Mouse (Mus musculus): ENCODE results near the gene Nrp2. TPM values are rescaled to one million over a fixed set of nuclear protein-coding genes. Genes with fewer than 3 reads are reported as not detected.

The Nrp2 gene
- polyA plus RNA-seq, 1 experiment from 2014 or later = 23.7 TPM

DNA sequence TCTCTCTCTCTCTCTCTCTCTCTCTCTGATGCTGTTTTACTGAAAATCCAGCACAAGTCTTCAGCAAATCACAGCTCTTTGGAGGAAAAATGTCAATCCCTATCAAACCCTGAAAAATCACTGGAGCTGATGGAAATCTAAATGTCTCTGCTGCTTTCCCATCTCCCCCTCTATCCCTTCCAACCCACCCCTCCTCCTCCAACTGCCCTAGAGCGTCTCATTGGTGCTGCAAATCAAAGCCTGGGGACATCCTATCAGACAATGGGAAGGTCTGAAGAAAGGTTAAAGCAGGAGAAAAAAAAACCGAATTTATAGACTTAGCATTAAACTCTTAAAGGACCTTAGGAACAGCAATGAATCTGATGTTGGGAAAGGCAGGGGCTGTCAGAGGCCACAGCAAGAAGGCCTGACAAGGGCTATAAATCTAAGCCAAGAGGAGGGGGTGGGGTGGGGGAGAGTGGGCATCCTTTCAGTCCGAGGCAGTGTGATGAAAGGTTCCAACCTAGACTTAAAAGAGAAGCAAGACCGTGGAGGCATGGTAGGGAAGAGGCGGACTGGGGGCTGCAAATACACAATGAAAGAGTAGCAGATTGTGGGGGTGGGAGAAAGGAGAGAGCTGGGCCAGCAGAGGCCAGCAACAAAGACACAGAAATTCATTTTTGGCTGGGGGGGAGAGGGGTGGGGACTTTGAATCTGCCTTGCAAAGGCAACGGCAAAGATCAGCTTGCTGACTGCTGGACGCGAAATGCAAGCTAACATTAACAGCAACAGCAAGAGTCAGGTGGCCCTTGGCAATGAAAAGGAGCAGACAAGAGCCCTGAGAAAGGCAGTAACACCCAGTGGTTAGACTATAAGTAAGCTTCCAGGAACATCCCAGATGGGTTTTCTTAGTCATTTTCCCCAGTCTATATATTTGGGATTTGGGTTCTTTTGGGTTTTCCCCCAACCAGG lies 148.2 kb downstream of the Nrp2 start:
- WGBS = 41% methylated on average over 8 of the region's 8 CpGs

DNA sequence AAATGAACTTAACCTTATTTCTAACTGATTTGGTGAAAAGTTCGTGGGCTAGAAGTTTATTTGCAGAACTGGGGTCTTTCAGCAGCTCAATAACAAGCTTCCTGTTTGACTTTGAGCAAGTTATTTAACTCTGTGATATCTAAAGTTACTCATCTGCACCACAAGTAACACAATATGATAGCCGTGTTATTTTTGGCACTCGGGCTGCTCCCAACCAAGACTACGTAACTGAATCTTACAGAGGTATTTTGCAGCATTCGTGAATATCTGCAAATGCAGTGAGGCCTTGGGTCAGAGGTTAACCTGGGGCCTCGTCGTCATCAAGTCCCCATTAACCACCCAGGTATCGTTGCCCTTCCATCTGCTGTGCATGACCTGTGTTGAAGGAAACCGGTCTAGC lies 150.3 kb downstream of the Nrp2 start:
- no peak for ATAC-seq
- no peak overlapping the region for H3K4me3 ChIP-seq (ENCODE audit: low read length)

More for the DNA sequence above, 148.2 kb downstream of the Nrp2 start:
- Histone ChIP-seq H3K4me1 (ENCODE audit: control insufficient read depth, insufficient read depth, low read length) (no peaks in the 10 kb centered on the region), H3K9ac (ENCODE audit: low read depth, low read length) (no peak overlapping the region), H3K9me3 (ENCODE audit: control insufficient read depth, low read length) (no peaks in the 10 kb centered on the region), H3K4me2 (ENCODE audit: low read depth, low read length) (no peak overlapping the region), H3K4me3 (ENCODE audit: low read length) (no peak overlapping the region), H3K27me3 (replicated peaks; ENCODE audit: control insufficient read depth, insufficient read depth, low read length) (no peaks in the 10 kb centered on the region), H3K36me3 (ENCODE audit: control insufficient read depth, insufficient read depth, low read length) (no peaks in the 10 kb centered on the region), H3K27ac (ENCODE audit: low read length) (no peak overlapping the region)
- ATAC-seq = no peak

DNA sequence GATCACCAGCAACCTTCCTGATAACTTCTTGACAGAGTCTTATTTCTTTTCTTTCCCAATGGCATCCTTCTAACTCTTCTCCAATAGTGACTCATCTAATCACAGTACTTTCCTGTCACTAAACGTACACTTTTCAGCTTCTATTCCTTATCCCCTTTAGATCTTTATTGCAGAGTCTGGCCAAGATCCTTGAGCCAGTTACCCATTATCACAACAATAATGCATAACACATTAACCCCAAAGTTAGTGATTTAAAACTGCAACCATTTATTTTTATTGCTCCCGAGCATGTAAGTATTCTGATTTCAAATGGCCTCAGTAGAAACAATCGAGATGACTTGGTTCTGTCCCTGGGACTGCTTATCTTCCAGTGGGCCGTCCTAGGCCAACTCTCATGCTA lies 150.9 kb downstream of the Nrp2 start:
- 56% methylated on average over 4 of the region's 4 CpGs for WGBS
- peak; percentile 63 for ATAC-seq

More for the DNA sequence above, 150.3 kb downstream of the Nrp2 start:
- no peak overlapping the region for H3K9ac ChIP-seq (ENCODE audit: low read depth, low read length)
- no peaks in the 10 kb centered on the region for H3K27me3 ChIP-seq (replicated peaks; ENCODE audit: control insufficient read depth, insufficient read depth, low read length)
- H3K9me3 ChIP-seq (ENCODE audit: control insufficient read depth, low read length) = no peaks in the 10 kb centered on the region
- WGBS = 60% methylated on average over 9 of the region's 9 CpGs
- H3K4me2 ChIP-seq (ENCODE audit: low read depth, low read length) = no peak overlapping the region
- no peak overlapping the region for H3K27ac ChIP-seq (ENCODE audit: low read length)
- H3K4me1 ChIP-seq (ENCODE audit: control insufficient read depth, insufficient read depth, low read length) = no peaks in the 10 kb centered on the region
- no peaks in the 10 kb centered on the region for H3K36me3 ChIP-seq (ENCODE audit: control insufficient read depth, insufficient read depth, low read length)

DNA sequence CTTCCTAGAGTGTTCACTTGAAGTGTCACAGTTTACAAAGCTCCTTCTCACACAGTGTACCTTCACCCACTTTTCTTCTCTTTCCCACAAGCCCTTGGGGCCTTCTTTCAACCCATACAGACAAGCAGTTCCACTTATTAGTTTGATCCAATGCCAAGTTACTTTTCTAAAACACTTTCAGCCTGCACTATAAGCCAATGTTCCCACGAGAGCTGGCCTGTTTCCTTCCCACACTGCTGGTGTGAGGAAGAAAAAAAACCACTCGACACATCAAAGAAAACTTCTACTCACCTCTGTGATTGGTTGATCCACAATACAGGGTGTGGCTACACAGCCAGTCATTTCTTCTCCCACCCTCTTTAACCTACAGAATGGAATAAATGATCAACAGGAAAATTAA lies 156.0 kb downstream of the Nrp2 start:
- H3K9ac ChIP-seq (ENCODE audit: low read depth, low read length) = no peak overlapping the region

More for the DNA sequence above, 150.9 kb downstream of the Nrp2 start:
- Histone ChIP-seq H3K27ac (ENCODE audit: low read length) (no peak overlapping the region), H3K4me1 (ENCODE audit: control insufficient read depth, insufficient read depth, low read length) (no peaks in the 10 kb centered on the region), H3K36me3 (ENCODE audit: control insufficient read depth, insufficient read depth, low read length) (no peaks in the 10 kb centered on the region), H3K4me3 (ENCODE audit: low read length) (no peak overlapping the region), H3K27me3 (replicated peaks; ENCODE audit: control insufficient read depth, insufficient read depth, low read length) (no peaks in the 10 kb centered on the region), H3K9ac (ENCODE audit: low read depth, low read length) (no peak overlapping the region), H3K4me2 (ENCODE audit: low read depth, low read length) (no peak overlapping the region), H3K9me3 (ENCODE audit: control insufficient read depth, low read length) (no peaks in the 10 kb centered on the region)

DNA sequence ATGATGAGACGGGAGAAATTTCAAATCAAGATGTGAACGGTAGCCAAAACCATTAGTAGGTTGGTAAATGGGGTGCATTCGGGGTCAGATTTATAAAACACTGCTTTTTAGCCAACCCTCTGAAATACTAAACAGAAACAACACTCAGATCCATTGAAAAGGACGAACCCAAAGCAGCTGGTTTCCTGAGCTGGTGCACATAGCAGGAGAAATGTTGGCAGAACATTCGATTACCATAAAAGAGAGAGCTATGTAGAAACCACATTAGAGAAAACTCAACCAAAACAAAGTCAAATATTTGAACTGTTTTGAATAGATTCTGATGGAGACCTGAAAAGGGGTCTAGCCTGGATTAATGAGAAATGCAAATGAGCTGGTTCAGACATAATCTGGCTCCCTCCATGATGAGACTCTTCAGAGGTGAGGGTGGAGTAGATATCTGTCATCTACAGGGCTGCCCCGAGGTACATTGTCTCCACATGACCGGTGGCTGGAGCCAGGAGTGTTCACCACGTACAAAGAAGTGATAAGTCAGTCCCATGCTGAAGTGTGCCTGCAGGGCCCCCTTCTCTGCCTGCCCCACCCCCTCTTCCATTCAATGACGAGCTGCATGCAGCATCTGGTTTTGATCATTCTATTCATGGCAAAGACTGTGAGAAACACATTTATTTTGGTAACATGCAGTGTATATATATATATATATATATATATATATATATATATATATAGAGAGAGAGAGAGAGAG lies 156.6 kb downstream of the Nrp2 start:
- 59% methylated on average over 9 of the region's 9 CpGs for WGBS
- no peak for ATAC-seq

More for the DNA sequence above, 156.0 kb downstream of the Nrp2 start:
- Histone ChIP-seq H3K36me3 (ENCODE audit: control insufficient read depth, insufficient read depth, low read length) (no peaks in the 10 kb centered on the region), H3K9me3 (ENCODE audit: control insufficient read depth, low read length) (no peaks in the 10 kb centered on the region), H3K4me2 (ENCODE audit: low read depth, low read length) (no peak overlapping the region), H3K27ac (ENCODE audit: low read length) (no peak overlapping the region), H3K4me3 (ENCODE audit: low read length) (no peak overlapping the region), H3K27me3 (replicated peaks; ENCODE audit: control insufficient read depth, insufficient read depth, low read length) (no peaks in the 10 kb centered on the region), H3K4me1 (ENCODE audit: control insufficient read depth, insufficient read depth, low read length) (no peaks in the 10 kb centered on the region; the same call in 1 of the 2 replicates)
- no peak for ATAC-seq
- 45% methylated on average over 2 of the region's 2 CpGs for WGBS

DNA sequence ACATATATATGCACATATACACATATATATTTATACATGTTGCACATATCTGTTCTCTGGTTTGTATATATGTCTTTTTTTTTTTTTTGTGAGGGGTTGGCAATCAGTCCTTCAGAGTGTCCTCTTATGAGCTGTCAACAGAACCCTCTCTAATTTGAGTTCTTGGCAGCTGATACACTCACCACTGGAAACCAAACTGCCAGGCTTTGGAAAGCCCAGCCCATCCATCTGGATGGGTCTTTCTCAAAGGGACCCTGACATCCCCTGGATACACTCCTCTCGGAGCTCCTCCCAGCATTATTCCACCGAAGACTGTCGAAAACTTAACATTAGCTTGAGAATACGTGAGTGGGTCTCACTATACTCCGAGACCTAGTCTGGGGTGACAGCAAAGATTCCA lies 157.2 kb downstream of the Nrp2 start:
- no peak overlapping the region for H3K9ac ChIP-seq (ENCODE audit: low read depth, low read length)
- H3K4me2 ChIP-seq (ENCODE audit: low read depth, low read length) = no peak overlapping the region
- H3K9me3 ChIP-seq (ENCODE audit: control insufficient read depth, low read length) = no peaks in the 10 kb centered on the region
- no peak for ATAC-seq
- 53% methylated on average over 5 of the region's 5 CpGs for WGBS
- no peak overlapping the region for H3K4me3 ChIP-seq (ENCODE audit: low read length)
- no peaks in the 10 kb centered on the region for H3K36me3 ChIP-seq (ENCODE audit: control insufficient read depth, insufficient read depth, low read length)
- no peaks in the 10 kb centered on the region for H3K27me3 ChIP-seq (replicated peaks; ENCODE audit: control insufficient read depth, insufficient read depth, low read length)
- H3K4me1 ChIP-seq (ENCODE audit: control insufficient read depth, insufficient read depth, low read length) = no peaks in the 10 kb centered on the region; the same call in 1 of the 2 replicates
- H3K27ac ChIP-seq (ENCODE audit: low read length) = no peak overlapping the region

More for the DNA sequence above, 156.6 kb downstream of the Nrp2 start:
- no peak overlapping the region for H3K9ac ChIP-seq (ENCODE audit: low read depth, low read length)
- no peak overlapping the region for H3K27ac ChIP-seq (ENCODE audit: low read length)
- H3K4me1 ChIP-seq (ENCODE audit: control insufficient read depth, insufficient read depth, low read length) = no peaks in the 10 kb centered on the region; the same call in 1 of the 2 replicates
- no peak overlapping the region for H3K4me3 ChIP-seq (ENCODE audit: low read length)
- H3K27me3 ChIP-seq (replicated peaks; ENCODE audit: control insufficient read depth, insufficient read depth, low read length) = no peaks in the 10 kb centered on the region
- H3K9me3 ChIP-seq (ENCODE audit: control insufficient read depth, low read length) = no peaks in the 10 kb centered on the region
- no peak overlapping the region for H3K4me2 ChIP-seq (ENCODE audit: low read depth, low read length)
- H3K36me3 ChIP-seq (ENCODE audit: control insufficient read depth, insufficient read depth, low read length) = no peaks in the 10 kb centered on the region

DNA sequence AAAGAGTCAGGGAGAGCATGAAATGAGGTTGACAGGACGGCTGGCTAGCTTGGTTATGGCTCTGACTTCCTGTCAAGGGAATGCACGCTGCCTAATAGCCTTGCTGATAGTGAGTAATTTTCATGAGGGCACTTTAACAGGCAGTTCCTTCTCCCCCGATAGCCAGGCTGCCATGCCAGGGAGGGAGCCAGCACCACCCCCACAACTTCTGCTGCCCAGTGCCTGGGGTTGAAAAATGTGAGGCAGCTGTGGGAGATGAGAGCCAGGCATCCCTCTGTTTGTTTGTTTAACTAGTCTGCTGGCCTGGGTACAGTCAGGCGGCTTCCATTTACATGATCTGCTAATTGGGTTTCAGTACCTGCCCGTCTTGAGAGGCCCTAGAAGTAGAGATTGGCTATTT lies 157.7 kb downstream of the Nrp2 start:
- Histone ChIP-seq H3K4me3 (ENCODE audit: low read length) (no peak overlapping the region), H3K27me3 (replicated peaks; ENCODE audit: control insufficient read depth, insufficient read depth, low read length) (no peaks in the 10 kb centered on the region), H3K9ac (ENCODE audit: low read depth, low read length) (no peak overlapping the region), H3K9me3 (ENCODE audit: control insufficient read depth, low read length) (no peaks in the 10 kb centered on the region), H3K27ac (ENCODE audit: low read length) (no peak overlapping the region), H3K4me2 (ENCODE audit: low read depth, low read length) (no peak overlapping the region), H3K4me1 (ENCODE audit: control insufficient read depth, insufficient read depth, low read length) (no peaks in the 10 kb centered on the region; the same call in 1 of the 2 replicates), H3K36me3 (ENCODE audit: control insufficient read depth, insufficient read depth, low read length) (no peaks in the 10 kb centered on the region)
- ATAC-seq = no peak
- 21% methylated on average over 5 of the region's 5 CpGs for WGBS
